Mouse (Mus musculus) spleen, adult 2 months (tissue): ENCODE data around the gene Stxbp4.

Source experiments
- CTCF ChIP-seq: fragments of 200-500 bp; IDR thresholded peaks from 2 replicates; pipeline ENCODE4 v1.5.1; 2011; ENCODE audit warnings: mild to moderate bottlenecking, inconsistent platforms; ENCODE audit not compliant: insufficient read depth, insufficient read length, insufficient replicate concordance; ENCODE audit errors: extremely low read depth
- POLR2A ChIP-seq: fragments of 200-500 bp; IDR thresholded peaks from 2 replicates; pipeline ENCODE4 v1.6.1; 2011; ENCODE audit warnings: low read depth, low read length, inconsistent platforms

GRCm38 (mm10) chr11:90521040-90521439, 116.8 kb downstream of the Stxbp4 start:
- no peak for TF ChIP-seq CTCF
- no peak for TF ChIP-seq POLR2A
